8 mouse cellular contexts compared by ENCODE assay signal in genomic region chr10:77583795-77584422, GRCm38 (mm10). TPM values are rescaled to one million over a fixed set of nuclear protein-coding genes. Genes with fewer than 3 reads are reported as not detected.
DNase-seq lines count a peak whose midpoint lies in the region; ATAC-seq lines count a peak whose summit lies in the region.

No protein-coding gene starts in this region.

- no peak for DNase-seq in frontal cortex, postnatal 25 days (ENCODE audit: low spot score in 2 of 2)
- DNase-seq in adrenal gland, postnatal 36 days, result peak; percentile 27 to 46
- peak; percentile 45 for DNase-seq in heart, postnatal 4 days
- DNase-seq in lung, postnatal 14 days, result peak; percentile 25
- DNase-seq in retina, embryonic 14.5 days (ENCODE audit: low spot score), result no peak
- DNase-seq in thymus, postnatal 0 days (ENCODE audit: low spot score), result no peak
- no peak for DNase-seq in frontal cortex, postnatal 14 days (ENCODE audit: low spot score in 2 of 2)

- ATAC-seq in frontal cortex, adult (ENCODE audit: low TSS enrichment), result 0 out of 2 replicates have a peak, but pooled peaks have one; percentile 3

RNA-seq across cellular contexts. Expression of gene Pttg1ip, which starts 2.4 kb away (rescaled TPM):
- 100 to 1,000 TPM; 197 to 219 TPM for total RNA-seq in adrenal gland, postnatal 36 days (2021)
- total RNA-seq in heart, postnatal 4 days (2021), result 100 to 1,000 TPM; 113 to 119 TPM
- 79.8 and 85.6 TPM in 2 replicates for polyA plus RNA-seq in thymus, postnatal 0 days (2015; fragmentation: Nextera tagmentation; extraction: Ambion mirVana)

RNA-seq across cellular contexts. Expression of gene Sumo3, which starts 22.0 kb away (rescaled TPM):
- total RNA-seq in adrenal gland, postnatal 36 days (2021), result 100 to 1,000 TPM in 1 of 2 experiments, 10 to 100 TPM in 1; 89.0 to 106 TPM
- total RNA-seq in heart, postnatal 4 days (2021), result 10 to 100 TPM; 90.9 to 97.9 TPM
- 251 and 259 TPM in 2 replicates for polyA plus RNA-seq in thymus, postnatal 0 days (2015; fragmentation: Nextera tagmentation; extraction: Ambion mirVana)

RNA-seq across cellular contexts. Expression of gene Gm49325, which starts 22.1 kb away (rescaled TPM):
- total RNA-seq in adrenal gland, postnatal 36 days (2021), result 10 to 100 TPM; 24.1 to 27.6 TPM
- 10 to 100 TPM; 15.9 to 20.8 TPM for total RNA-seq in heart, postnatal 4 days (2021)
- polyA plus RNA-seq in thymus, postnatal 0 days (2015; fragmentation: Nextera tagmentation; extraction: Ambion mirVana), result 9.2 and 23.4 TPM in 2 replicates

RNA-seq across cellular contexts. Expression of gene Ube2g2, which starts 38.2 kb away (rescaled TPM):
- 10 to 100 TPM; 57.3 to 67.6 TPM for total RNA-seq in adrenal gland, postnatal 36 days (2021)
- total RNA-seq in heart, postnatal 4 days (2021), result 10 to 100 TPM; 56.1 to 63.8 TPM
- polyA plus RNA-seq in thymus, postnatal 0 days (2015; fragmentation: Nextera tagmentation; extraction: Ambion mirVana), result 67.9 and 69.8 TPM in 2 replicates

RNA-seq across cellular contexts. Expression of gene Itgb2, which starts 53.9 kb away (rescaled TPM):
- 1 to 10 TPM; 4.2 to 9.1 TPM for total RNA-seq in adrenal gland, postnatal 36 days (2021)
- 1 to 10 TPM; 2.0 to 2.5 TPM for total RNA-seq in heart, postnatal 4 days (2021)
- polyA plus RNA-seq in thymus, postnatal 0 days (2015; fragmentation: Nextera tagmentation; extraction: Ambion mirVana), result 121 and 126 TPM in 2 replicates

Comparison
In these comparisons a context has a peak if more than half of its experiments do, and no peak if none do; other contexts are left out.
1. DNase-seq: peak in adrenal gland, postnatal 36 days (2 of 2), heart, postnatal 4 days (single experiment) and lung, postnatal 14 days (single experiment); none in frontal cortex, postnatal 25 days (0 of 2), retina, embryonic 14.5 days (single experiment), thymus, postnatal 0 days (single experiment) and frontal cortex, postnatal 14 days (0 of 2).